Mouse (Mus musculus) left cerebral cortex, adult 18-20 months (tissue): ENCODE data around the gene Dcdc2a. TPM values are rescaled to one million over a fixed set of nuclear protein-coding genes. Genes with fewer than 3 reads are reported as not detected.
A peak's percentile ranks its signal among the peaks of the same experiment; 100 is the strongest.

Source experiments
- DNase-seq, 2 experiments: peaks; one replicate each; pipeline ENCODE4 v3.0.0; 2021 to 2022; ENCODE audit warnings: low spot score in 2 of 2, mixed read lengths in 1 of 2
- long read RNA-seq, 2 experiments: library from polyadenylated mRNA; stranded (forward); transcript quantifications; one replicate each; pipeline ENCODE4 v2.0.0; 2021
- total RNA-seq, 2 experiments: library from RNA; stranded (reverse); gene quantifications; 2 replicates each; pipeline ENCODE4 v1.2.3; 2021

Gene Dcdc2a
- total RNA-seq = 1 to 10 TPM; 9.1 to 9.6 TPM
- long read RNA-seq, experiment 1, full-length matches to known transcripts = 1 of 10 reads
- long read RNA-seq, experiment 1, partial matches to known transcripts = 0 of 10 reads
- long read RNA-seq, experiment 1, other reads (novel, unspliced or antisense) = 9 of 10 reads
- long read RNA-seq, experiment 2, full-length matches to known transcripts = 4 of 9 reads
- long read RNA-seq, experiment 2, partial matches to known transcripts = 1 of 9 reads
- long read RNA-seq, experiment 2, other reads (novel, unspliced or antisense) = 4 of 9 reads

GRCm38 (mm10) chr13:25055873-25056667, at the start of gene Dcdc2a:
TSS of gene Dcdc2a (plus strand) at chr13:25056004.
- DNase-seq = peak; percentile 9 to 17

- DNase-seq = peak; percentile 30 to 60
Measured at GRCm38 (mm10) chr13:25007115-25007514, 48.7 kb upstream of the Dcdc2a start.

GRCm38 (mm10) chr13:25018316-25018715, 37.5 kb upstream of the Dcdc2a start:
- DNase-seq = no peak

GRCm38 (mm10) chr13:25019793-25020539, 35.8 kb upstream of the Dcdc2a start, which contains the start of gene Mrs2:
TSS of gene Mrs2 (minus strand) at chr13:25020379.
- DNase-seq = peak; percentile 81 to 92

- DNase-seq = no peak
Measured at GRCm38 (mm10) chr13:25020540-25020892, 35.3 kb upstream of the Dcdc2a start.

GRCm38 (mm10) chr13:25022386-25022785, 33.4 kb upstream of the Dcdc2a start:
- no peak for DNase-seq

GRCm38 (mm10) chr13:25023129-25023528, 32.7 kb upstream of the Dcdc2a start:
- no peak for DNase-seq

GRCm38 (mm10) chr13:25024655-25025054, 31.1 kb upstream of the Dcdc2a start:
- peak in 1 of 2 experiments; percentile 47 for DNase-seq

- DNase-seq = no peak
Measured at GRCm38 (mm10) chr13:25026409-25027113, 29.2 kb upstream of the Dcdc2a start.

GRCm38 (mm10) chr13:25027114-25027425, 28.7 kb upstream of the Dcdc2a start:
- no peak for DNase-seq

- no peak for DNase-seq
Measured at GRCm38 (mm10) chr13:25039488-25039887, 16.3 kb upstream of the Dcdc2a start.

- no peak for DNase-seq
Measured at GRCm38 (mm10) chr13:25052671-25053070, 3.1 kb upstream of the Dcdc2a start.

GRCm38 (mm10) chr13:25055111-25055554, 671 bp upstream of the Dcdc2a start:
- DNase-seq = peak; percentile 74 to 83

- no peak for DNase-seq
Measured at GRCm38 (mm10) chr13:25066659-25067058, 10.9 kb downstream of the Dcdc2a start.

- DNase-seq = no peak
Measured at GRCm38 (mm10) chr13:25067183-25067582, 11.4 kb downstream of the Dcdc2a start.

- DNase-seq = no peak
Measured at GRCm38 (mm10) chr13:25069765-25070164, 14.0 kb downstream of the Dcdc2a start.

- DNase-seq = no peak
Measured at GRCm38 (mm10) chr13:25070791-25071190, 15.0 kb downstream of the Dcdc2a start.

- no peak for DNase-seq
Measured at GRCm38 (mm10) chr13:25077262-25077661, 21.5 kb downstream of the Dcdc2a start.

GRCm38 (mm10) chr13:25083144-25083572, 27.4 kb downstream of the Dcdc2a start:
- DNase-seq = no peak

GRCm38 (mm10) chr13:25085147-25085546, 29.3 kb downstream of the Dcdc2a start:
- DNase-seq = no peak

- DNase-seq = no peak
Measured at GRCm38 (mm10) chr13:25091347-25091746, 35.5 kb downstream of the Dcdc2a start.
